Mouse (Mus musculus) liver, embryonic 16.5 days (tissue): Measurements from ENCODE around the gene Htra1. TPM values are rescaled to one million over a fixed set of nuclear protein-coding genes. Genes with fewer than 3 reads are reported as not detected.
A peak's percentile ranks its signal among the peaks of the same experiment; 100 is the strongest.

Source experiments
- ATAC-seq: fragments of 200-750 bp; cut with Nextera tagmentation; 2 replicates; pipeline ENCODE4 v1.8.0; 2017; ENCODE audit warnings: low read depth, mild to moderate bottlenecking, moderate number of reproducible peaks, moderate library complexity
- H3K27ac ChIP-seq: fragments of 300-500 bp; sonication (generic); 2 replicates; pipeline ENCODE4 v1.5.1; 2014; ENCODE audit warnings: mild to moderate bottlenecking, low read length
- H3K27me3 ChIP-seq: fragments of 300-500 bp; sonication (generic); 2 replicates; pipeline ENCODE4 v1.6.1; 2014; ENCODE audit warnings: low read depth, low read length, mixed read lengths; ENCODE audit not compliant: control insufficient read depth, insufficient read depth
- H3K36me3 ChIP-seq: fragments of 300-500 bp; sonication (generic); 2 replicates; pipeline ENCODE4 v1.6.1; 2014; ENCODE audit warnings: mild to moderate bottlenecking; ENCODE audit not compliant: control insufficient read depth, insufficient read depth
- H3K4me1 ChIP-seq: fragments of 300-500 bp; sonication (generic); 2 replicates; pipeline ENCODE4 v1.6.1; 2014; ENCODE audit warnings: low read depth, low read length, mixed read lengths; ENCODE audit not compliant: control insufficient read depth
- H3K4me2 ChIP-seq: fragments of 300-500 bp; sonication (generic); 2 replicates; pipeline ENCODE4 v1.6.1; 2014; ENCODE audit warnings: low read depth, low read length, mixed read lengths
- H3K4me3 ChIP-seq: fragments of 300-500 bp; sonication (generic); 2 replicates; pipeline ENCODE4 v1.5.1; 2014; ENCODE audit warnings: low read depth, mild to moderate bottlenecking, low read length
- H3K9ac ChIP-seq: fragments of 300-500 bp; sonication (generic); 2 replicates; pipeline ENCODE4 v1.6.1; 2014; ENCODE audit warnings: low read depth, low read length
- H3K9me3 ChIP-seq: fragments of 300-500 bp; sonication (generic); replicated peaks from 2 replicates; pipeline ENCODE4 v1.6.1; 2016; ENCODE audit warnings: low read length; ENCODE audit not compliant: control insufficient read depth
- WGBS: fragments of 180-500 bp; shearing (Covaris S2); extraction: QIAGEN DNeasy Blood & Tissue Kit; methylation state at CpG from one replicate; pipeline ENCODE4 v1.1.7; 2014; ENCODE audit not compliant: insufficient replicate concordance; 5-methylcytosine and 5-hydroxymethylcytosine counted together
- polyA plus RNA-seq: library from polyadenylated mRNA; unstranded; fragments of >200 nt; fragmentation: Nextera tagmentation; extraction: Ambion mirVana; gene quantifications from 2 replicates; pipeline ENCODE4 v1.2.1, GENCODE M21; 2015

Htra1 gene
- polyA plus RNA-seq, 1 experiment from 2014 or later: 1.0 TPM

GRCm38 (mm10) chr7:130966876-130967275 lies 31.0 kb downstream of the Htra1 start:
- Histone ChIP-seq H3K9me3 (no peaks in the 10 kb centered on the region), H3K4me3 (no peak overlapping the region), H3K4me1 (no peaks in the 10 kb centered on the region), H3K36me3 (no peaks in the 10 kb centered on the region), H3K4me2 (no peak overlapping the region), H3K9ac (no peak overlapping the region), H3K27me3 (no peaks in the 10 kb centered on the region), H3K27ac (no peak overlapping the region)
- no peak for ATAC-seq
- 49% methylated on average over 6 of the region's 6 CpGs for WGBS

DNA sequence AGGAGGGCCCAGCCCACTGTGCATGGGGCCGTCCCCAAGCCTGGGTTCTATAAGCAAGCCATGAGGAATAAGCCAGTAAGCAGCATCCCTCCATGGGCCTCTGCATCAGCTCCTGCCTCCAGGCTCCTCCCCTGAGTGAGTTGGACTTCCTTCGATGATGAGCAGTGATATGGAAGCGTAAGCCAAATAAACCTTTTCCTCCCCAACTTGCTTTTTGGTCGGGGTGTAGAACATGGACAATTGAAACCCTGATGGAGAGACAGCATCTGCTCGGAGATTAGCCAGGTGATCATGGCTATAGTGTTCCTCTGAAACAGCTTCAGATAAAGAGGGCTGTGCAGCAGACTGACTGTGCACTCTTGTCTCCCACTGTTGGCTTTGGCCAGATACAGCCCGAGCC lies 32.0 kb downstream of the Htra1 start:
- 52% methylated on average over 6 of the region's 6 CpGs for WGBS
- H3K27ac ChIP-seq: no peak overlapping the region
- no peaks in the 10 kb centered on the region for H3K4me1 ChIP-seq
- ATAC-seq: no peak
- H3K36me3 ChIP-seq: no peaks in the 10 kb centered on the region
- no peaks in the 10 kb centered on the region for H3K9me3 ChIP-seq
- no peak overlapping the region for H3K4me2 ChIP-seq
- H3K9ac ChIP-seq: no peak overlapping the region
- no peak overlapping the region for H3K4me3 ChIP-seq
- H3K27me3 ChIP-seq: no peaks in the 10 kb centered on the region

- 45% methylated on average over 7 of the region's 7 CpGs for WGBS
- no peak overlapping the region for H3K27ac ChIP-seq
Observed at GRCm38 (mm10) chr7:130968537-130968936, 32.6 kb downstream of the Htra1 start.

DNA sequence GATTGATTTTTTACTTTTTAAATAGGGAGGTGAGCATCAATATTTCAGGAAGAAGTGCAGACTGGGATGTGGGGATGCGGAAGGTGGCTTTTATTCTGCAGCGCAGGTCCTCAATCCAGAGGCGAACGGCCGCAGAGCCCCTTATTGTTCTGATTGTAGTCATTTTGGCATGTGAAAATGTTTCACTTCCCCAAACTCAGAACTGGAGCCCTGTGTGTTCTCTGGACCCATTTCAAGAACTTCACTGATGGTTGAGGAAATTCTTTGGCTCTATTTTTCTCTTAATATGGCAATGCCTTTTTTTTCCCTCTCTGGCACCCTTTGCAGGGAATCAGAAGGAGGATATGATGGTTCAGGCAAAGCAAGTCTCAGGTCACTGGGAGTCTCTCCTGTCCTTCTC lies 33.2 kb downstream of the Htra1 start:
- no peak overlapping the region for H3K4me2 ChIP-seq
- H3K4me1 ChIP-seq: no peaks in the 10 kb centered on the region
- H3K36me3 ChIP-seq: no peaks in the 10 kb centered on the region
- no peak overlapping the region for H3K27ac ChIP-seq
- H3K9me3 ChIP-seq: no peaks in the 10 kb centered on the region
- ATAC-seq: no peak
- H3K27me3 ChIP-seq: no peaks in the 10 kb centered on the region
- no peak overlapping the region for H3K9ac ChIP-seq
- H3K4me3 ChIP-seq: no peak overlapping the region
- WGBS: 64% methylated on average over 5 of the region's 5 CpGs

More at GRCm38 (mm10) chr7:130968537-130968936, 32.6 kb downstream of the Htra1 start:
- no peak for ATAC-seq
- Histone ChIP-seq H3K9me3 (no peaks in the 10 kb centered on the region), H3K4me1 (no peaks in the 10 kb centered on the region), H3K27me3 (no peaks in the 10 kb centered on the region), H3K36me3 (no peaks in the 10 kb centered on the region), H3K4me2 (no peak overlapping the region), H3K4me3 (no peak overlapping the region), H3K9ac (no peak overlapping the region)

- H3K36me3 ChIP-seq: no peaks in the 10 kb centered on the region
- H3K4me3 ChIP-seq: no peak overlapping the region
- no peak for ATAC-seq
- no peak overlapping the region for H3K9ac ChIP-seq
- 46% methylated on average over 3 of the region's 3 CpGs for WGBS
- no peaks in the 10 kb centered on the region for H3K27me3 ChIP-seq
- no peak overlapping the region for H3K27ac ChIP-seq
- H3K4me1 ChIP-seq: no peaks in the 10 kb centered on the region
- H3K4me2 ChIP-seq: no peak overlapping the region
- H3K9me3 ChIP-seq: no peaks in the 10 kb centered on the region
Observed at GRCm38 (mm10) chr7:130969507-130969906, 33.6 kb downstream of the Htra1 start.

DNA sequence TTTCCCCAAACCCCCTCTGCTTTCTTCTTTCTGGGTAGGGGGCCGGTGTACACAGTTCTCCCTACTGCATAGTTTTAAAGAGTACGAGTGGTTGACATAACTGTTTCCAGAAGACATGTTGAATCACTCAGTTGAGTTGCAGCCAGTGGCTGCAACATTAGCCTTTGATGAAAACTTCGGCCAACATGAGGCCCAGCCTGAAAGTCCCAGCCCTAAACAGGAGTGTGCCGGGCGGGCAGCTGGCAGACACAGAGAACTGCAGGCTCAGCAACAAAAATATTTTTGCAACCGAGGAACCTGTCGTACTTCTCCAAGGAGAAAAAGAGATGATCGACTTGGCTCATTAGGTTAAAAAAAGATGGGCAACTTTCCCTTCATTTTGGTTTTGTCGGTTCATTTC lies 36.9 kb downstream of the Htra1 start:
- Histone ChIP-seq H3K27me3 (no peaks in the 10 kb centered on the region), H3K4me2 (no peak overlapping the region), H3K4me3 (no peak overlapping the region), H3K4me1 (no peaks in the 10 kb centered on the region), H3K36me3 (no peaks in the 10 kb centered on the region), H3K9ac (no peak overlapping the region), H3K27ac (no peak overlapping the region), H3K9me3 (no peaks in the 10 kb centered on the region)
- WGBS: 74% methylated on average over 9 of the region's 9 CpGs
- no peak for ATAC-seq

GRCm38 (mm10) chr7:130976305-130976935 lies 40.5 kb downstream of the Htra1 start:
- Histone ChIP-seq H3K27me3 (no peaks in the 10 kb centered on the region), H3K9me3 (no peaks in the 10 kb centered on the region), H3K36me3 (no peaks in the 10 kb centered on the region), H3K9ac (no peak overlapping the region), H3K4me2 (no peak overlapping the region), H3K4me3 (no peak overlapping the region), H3K27ac (no peak overlapping the region), H3K4me1 (no peaks in the 10 kb centered on the region)
- 59% methylated on average over 13 of the region's 13 CpGs for whole genome bisulfite sequencing
- no peak for ATAC-seq

DNA sequence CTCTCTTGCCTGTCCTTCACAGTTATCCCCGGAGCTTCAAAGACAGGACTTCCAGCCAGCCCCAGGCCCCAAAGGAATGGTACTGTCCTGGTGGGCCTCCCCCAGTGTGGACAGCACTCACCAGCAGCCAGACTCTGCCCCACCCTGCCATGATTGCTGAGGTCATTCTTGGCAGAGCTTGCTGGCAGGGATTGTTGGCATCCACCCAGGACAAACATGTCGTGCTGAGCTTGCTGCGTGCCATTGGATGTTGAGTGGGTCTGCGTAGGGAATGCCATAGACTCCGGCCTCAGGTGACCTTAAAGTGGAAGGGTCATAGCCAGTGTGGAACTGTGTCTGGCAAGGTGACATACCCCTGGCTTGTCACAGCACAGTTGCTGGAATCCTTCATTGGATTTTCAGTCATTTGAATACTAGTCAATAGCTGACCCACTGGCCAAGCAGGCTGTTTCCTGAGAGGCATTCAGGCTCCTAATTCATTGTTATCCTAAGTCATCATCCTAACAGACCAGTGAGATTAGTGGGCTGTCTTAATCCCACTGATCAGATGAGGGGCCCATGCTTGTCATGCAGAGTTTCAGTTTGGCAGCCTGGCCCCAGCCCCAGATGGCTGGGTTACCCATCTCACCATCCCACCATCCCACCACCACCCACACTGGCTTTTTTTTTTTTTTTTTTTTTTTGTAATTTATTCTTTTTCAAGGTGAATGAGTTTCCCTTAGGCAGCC lies 42.0 kb downstream of the Htra1 start:
- H3K27ac ChIP-seq: no peak overlapping the region
- 55% methylated on average over 5 of the region's 5 CpGs for WGBS

GRCm38 (mm10) chr7:130978545-130978944 lies 42.6 kb downstream of the Htra1 start:
- no peaks in the 10 kb centered on the region for H3K4me1 ChIP-seq
- H3K9ac ChIP-seq: no peak overlapping the region
- H3K9me3 ChIP-seq: no peaks in the 10 kb centered on the region
- H3K4me2 ChIP-seq: no peak overlapping the region
- H3K36me3 ChIP-seq: no peaks in the 10 kb centered on the region
- 32% methylated on average over 1 of the region's 1 CpGs for WGBS
- no peak overlapping the region for H3K27ac ChIP-seq
- no peak overlapping the region for H3K4me3 ChIP-seq
- ATAC-seq: no peak
- no peaks in the 10 kb centered on the region for H3K27me3 ChIP-seq

More for the DNA sequence above, 42.0 kb downstream of the Htra1 start:
- no peak overlapping the region for H3K4me3 ChIP-seq
- ATAC-seq: peak; percentile 81
- H3K36me3 ChIP-seq: no peaks in the 10 kb centered on the region
- no peak overlapping the region for H3K4me2 ChIP-seq
- no peak overlapping the region for H3K9ac ChIP-seq
- H3K4me1 ChIP-seq: no peaks in the 10 kb centered on the region
- no peaks in the 10 kb centered on the region for H3K9me3 ChIP-seq
- no peaks in the 10 kb centered on the region for H3K27me3 ChIP-seq
